23 mouse cellular contexts compared by ENCODE assay signal in the genomic region with DNA sequence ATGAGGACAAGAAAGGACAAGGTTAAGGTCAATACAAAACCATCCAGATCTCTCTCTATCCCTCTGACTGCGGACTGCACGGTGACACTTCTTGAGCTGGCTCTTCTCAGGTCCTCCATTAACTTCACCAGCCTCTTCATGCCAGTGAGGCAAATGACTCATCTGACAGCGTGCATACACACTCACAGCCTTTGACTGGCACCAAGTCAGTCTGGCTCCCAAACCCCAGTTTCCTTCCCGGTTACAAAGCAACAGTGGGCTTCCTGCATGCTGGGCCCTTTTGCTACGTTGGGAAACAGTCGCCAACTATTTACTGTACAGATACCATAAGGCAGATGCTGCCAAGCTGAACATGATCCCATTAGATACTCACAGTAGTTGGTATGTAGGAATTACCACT. TPM values are rescaled to one million over a fixed set of nuclear protein-coding genes. Genes with fewer than 3 reads are reported as not detected.
DNase-seq lines count a peak whose midpoint lies in the region; ATAC-seq and TF ChIP-seq lines count a peak whose summit lies in the region.
"Had no signal": no experiment of that assay in that cellular context is flagged by ENCODE, and none has a peak within 500 bp of the region (broad histone marks: within the 10 kb centered on the region; RNA-seq: fewer than 3 reads in every experiment).

No protein-coding gene starts in this region.

- no peak for TF ChIP-seq CTCF in MEL (IDR thresholded peaks at IDR 0.05 in 2 of 3, conservative IDR thresholded peaks at IDR 0.05 in 1 of 3; ENCODE audit: control insufficient read depth in 1 of 3, insufficient read depth in 1 of 3, low read depth in 2 of 3, low read length in 3 of 3, poor library complexity in 1 of 3, severe bottlenecking in 1 of 3)

- no peak overlapping the region for H3K4me2 ChIP-seq in forebrain, embryonic 16.5 days (ENCODE audit: low read length)
- no peak overlapping the region for H3K4me2 ChIP-seq in forebrain, embryonic 13.5 days
- H3K4me2 ChIP-seq: embryonic facial prominence, embryonic 13.5 days; forebrain, embryonic 15.5 days; hindbrain, embryonic 14.5 days had no signal

- TF ChIP-seq EP300 in MEL (IDR thresholded peaks at IDR 0.05; ENCODE audit: low read depth in 1 of 2, low read length in 2 of 2), result no peak

- intact Hi-C loops in heart, postnatal 14 days (cut with DNase I), result no loop called here

- H3K27ac ChIP-seq in forebrain, embryonic 16.5 days (ENCODE audit: low read length), result no peak overlapping the region
- H3K27ac ChIP-seq in forebrain, embryonic 13.5 days, result no peak overlapping the region
- no peak overlapping the region for H3K27ac ChIP-seq in MEL (ENCODE audit: control insufficient read depth, low read depth, low read length)
- H3K27ac ChIP-seq: embryonic facial prominence, embryonic 13.5 days; forebrain, embryonic 15.5 days; heart, embryonic 10.5 days; hindbrain, embryonic 10.5 days; hindbrain, embryonic 14.5 days had no signal

- 55% methylated on average over 6 of the region's 6 CpGs for WGBS in forebrain, embryonic 16.5 days
- 74% methylated on average over 6 of the region's 6 CpGs for WGBS in forebrain, embryonic 13.5 days

- peaks cover 10% of the 10 kb centered on the region for H3K4me1 ChIP-seq in forebrain, embryonic 16.5 days (replicated peaks; ENCODE audit: control insufficient read depth, insufficient read depth, low read length)
- H3K4me1 ChIP-seq in forebrain, embryonic 13.5 days, result peaks cover 6% of the 10 kb centered on the region
- no peaks in the 10 kb centered on the region for H3K4me1 ChIP-seq in MEL (ENCODE audit: control insufficient read depth in 1 of 2, insufficient read depth in 2 of 2, low read length in 2 of 2)

- no peaks in the 10 kb centered on the region for H3K27me3 ChIP-seq in forebrain, embryonic 16.5 days (replicated peaks; ENCODE audit: control insufficient read depth, insufficient read depth, low read length)
- H3K27me3 ChIP-seq in forebrain, embryonic 13.5 days, result no peaks in the 10 kb centered on the region
- no peaks in the 10 kb centered on the region for H3K27me3 ChIP-seq in MEL (ENCODE audit: control insufficient read depth in 1 of 2, insufficient read depth in 2 of 2, low read length in 2 of 2)
- H3K27me3 ChIP-seq: forebrain, embryonic 15.5 days had no signal

- no peaks in the 10 kb centered on the region for H3K9me3 ChIP-seq in forebrain, embryonic 16.5 days (ENCODE audit: control insufficient read depth, low read length)
- H3K9me3 ChIP-seq in forebrain, embryonic 13.5 days (replicated peaks), result no peaks in the 10 kb centered on the region
- no peaks in the 10 kb centered on the region for H3K9me3 ChIP-seq in MEL (replicated peaks; ENCODE audit: insufficient read depth, low read length)
- H3K9me3 ChIP-seq: embryonic facial prominence, embryonic 13.5 days; forebrain, embryonic 15.5 days; heart, embryonic 10.5 days; hindbrain, embryonic 10.5 days had no signal

- 0 out of 2 replicates have a peak, but pooled peaks have one; percentile 27 for ATAC-seq in forebrain, embryonic 16.5 days
- no peak for ATAC-seq in forebrain, embryonic 13.5 days
- ATAC-seq in common myeloid progenitor, adult 5-6 weeks (replicated peaks; ENCODE audit: low read depth, poor library complexity, severe bottlenecking), result 0 out of 2 replicates have a peak, but pooled peaks have one; percentile 21
- ATAC-seq: intestine, embryonic 16.5 days had no signal

- no peak overlapping the region for H3K9ac ChIP-seq in forebrain, embryonic 16.5 days (replicated peaks; ENCODE audit: low read depth, low read length)
- H3K9ac ChIP-seq in forebrain, embryonic 13.5 days, result no peak overlapping the region
- H3K9ac ChIP-seq in MEL (ENCODE audit: control insufficient read depth, low read depth, low read length, poor library complexity, severe bottlenecking), result no peak overlapping the region
- H3K9ac ChIP-seq: embryonic facial prominence, embryonic 13.5 days; forebrain, embryonic 15.5 days; hindbrain, embryonic 14.5 days had no signal

- H3K79me2 ChIP-seq in MEL (ENCODE audit: control insufficient read depth, insufficient read depth, low read length, poor library complexity), result no peaks in the 10 kb centered on the region

- H3K4me3 ChIP-seq in forebrain, embryonic 16.5 days (replicated peaks; ENCODE audit: low read length), result no peak overlapping the region
- H3K4me3 ChIP-seq in forebrain, embryonic 13.5 days, result no peak overlapping the region
- no peak overlapping the region for H3K4me3 ChIP-seq in MEL (ENCODE audit: control insufficient read depth in 1 of 2, insufficient read depth in 1 of 2, low read depth in 2 of 2, low read length in 2 of 2)
- H3K4me3 ChIP-seq: embryonic facial prominence, embryonic 13.5 days; forebrain, embryonic 15.5 days; heart, embryonic 10.5 days; hindbrain, embryonic 10.5 days had no signal

- DNase-seq in 3T3-L1 (ENCODE audit: low read depth, low spot score) (peak; percentile 20), MEL (ENCODE audit: low read depth, low spot score) (no peak)
- DNase-seq in heart, postnatal 14 days, result no peak
- DNase-seq in natural killer cell, adult 2 months (ENCODE audit: low spot score in 2 of 2), result no peak
- no peak for DNase-seq in B cell, adult 2 months
- DNase-seq: adrenal gland, postnatal 14 days; cerebellum, adult 11 months; cerebellum, adult 8-10 months; cerebellum, postnatal 14 days; gastrocnemius, postnatal 10 days; heart, adult 18-20 months; heart, postnatal 10 days; kidney, adult 2 months had no signal

- TF ChIP-seq POLR2A in MEL (IDR thresholded peaks at IDR 0.05; ENCODE audit: control insufficient read depth in 1 of 2, insufficient read depth in 1 of 2, low read depth in 1 of 2, low read length in 2 of 2, poor library complexity in 1 of 2), result no peak

- no peaks in the 10 kb centered on the region for H3K36me3 ChIP-seq in forebrain, embryonic 16.5 days (ENCODE audit: control insufficient read depth, insufficient read depth)
- peaks cover 28% of the 10 kb centered on the region; the same call in 1 of the 2 replicates for H3K36me3 ChIP-seq in forebrain, embryonic 13.5 days (ENCODE audit: poor library complexity, severe bottlenecking)
- H3K36me3 ChIP-seq in MEL (ENCODE audit: control insufficient read depth in 1 of 2, insufficient read depth in 2 of 2, low read length in 2 of 2), result no peaks in the 10 kb centered on the region
- H3K36me3 ChIP-seq: heart, embryonic 10.5 days had no signal

- TF ChIP-seq RAD21 in MEL (IDR thresholded peaks at IDR 0.05; ENCODE audit: low read depth, low read length), result no peak

TF ChIP-seq in MEL, 35 proteins besides CTCF, POLR2A, EP300 and RAD21:
- no peak for TF ChIP-seq GATA1 (IDR thresholded peaks at IDR 0.05; ENCODE audit: low read depth, low read length)
- TF ChIP-seq POLR2AphosphoS2 (IDR thresholded peaks at IDR 0.05; ENCODE audit: low read length), result 0 out of 2 replicates have a peak, but pooled peaks have one; percentile 22
- TF ChIP-seq ZKSCAN1 (IDR thresholded peaks at IDR 0.05; ENCODE audit: low read depth, low read length), result no peak
TF ChIP-seq in MEL: peak in this region for 1.

RNA-seq across cellular contexts. Expression of a gene that starts 21.3 kb away (rescaled TPM):
- 12.9 and 16.4 TPM in 2 replicates for polyA plus RNA-seq in forebrain, embryonic 16.5 days (2015; fragmentation: Nextera tagmentation; extraction: Ambion mirVana)
- 10.0 and 12.6 TPM in 2 replicates for polyA plus RNA-seq in forebrain, embryonic 13.5 days (2015; fragmentation: Nextera tagmentation; extraction: Ambion mirVana)
- total RNA-seq in MEL (2012; rRNA removed), result 4.6 and 5.6 TPM in 2 replicates
- polyA plus RNA-seq in MEL (2012; ENCODE audit: insufficient read depth in 1 of 2, insufficient read length in 2 of 2, low read depth in 1 of 2, low replicate concordance in 2 of 2, missing spikeins in 1 of 2), result 1 to 10 TPM in 1 of 2 experiments, not detected in 1; 9.2 TPM
- total RNA-seq in common myeloid progenitor, adult 5-6 weeks (2017), result not detected in 2 replicates
- total RNA-seq in heart, postnatal 14 days (2021), result not detected
- total RNA-seq: gastrocnemius, postnatal 4 days; heart, adult 18-20 months; heart, postnatal 10 days had no signal

RNA-seq across cellular contexts. Expression of a gene that starts 36.4 kb away (rescaled TPM):
- polyA plus RNA-seq in forebrain, embryonic 16.5 days (2015; fragmentation: Nextera tagmentation; extraction: Ambion mirVana), result 2.8 and 4.3 TPM in 2 replicates
- 4.6 TPM in 2 replicates for polyA plus RNA-seq in forebrain, embryonic 13.5 days (2015; fragmentation: Nextera tagmentation; extraction: Ambion mirVana)
- 0.04 TPM in 1 of 2 replicates, not detected in the other for total RNA-seq in MEL (2012; rRNA removed)
- polyA plus RNA-seq in MEL (2012; ENCODE audit: insufficient read depth in 1 of 2, insufficient read length in 2 of 2, low read depth in 1 of 2, low replicate concordance in 2 of 2, missing spikeins in 1 of 2), result under 1 TPM in 1 of 2 experiments, not detected in 1; 0.11 TPM
- not detected in 2 replicates for total RNA-seq in common myeloid progenitor, adult 5-6 weeks (2017)
- total RNA-seq in heart, postnatal 14 days (2021), result 1 to 10 TPM; 5.3 to 5.6 TPM

RNA-seq across cellular contexts. Expression of a gene that starts 54.8 kb away (rescaled TPM):
- polyA plus RNA-seq in forebrain, embryonic 16.5 days (2015; fragmentation: Nextera tagmentation; extraction: Ambion mirVana), result 0.14 TPM in 1 of 2 replicates, not detected in the other
- polyA plus RNA-seq in forebrain, embryonic 13.5 days (2015; fragmentation: Nextera tagmentation; extraction: Ambion mirVana), result not detected in 2 replicates
- total RNA-seq in MEL (2012; rRNA removed), result not detected in 2 replicates
- under 1 TPM in 1 of 2 experiments, not detected in 1; 0.08 TPM for polyA plus RNA-seq in MEL (2012; ENCODE audit: insufficient read depth in 1 of 2, insufficient read length in 2 of 2, low read depth in 1 of 2, low replicate concordance in 2 of 2, missing spikeins in 1 of 2)
- total RNA-seq in common myeloid progenitor, adult 5-6 weeks (2017), result not detected in 2 replicates
- total RNA-seq in heart, postnatal 14 days (2021), result under 1 TPM; 0.72 to 0.95 TPM
- total RNA-seq: adrenal gland, postnatal 14 days had no signal
- polyA plus RNA-seq: hindbrain, embryonic 10.5 days; hindbrain, embryonic 14.5 days had no signal
